Mouse (Mus musculus) ES-CJ7 (cell line): ENCODE measurements at regions not wholly inside any gene's neighbourhood (a gene's known extent, or its start where the extent isn't known, plus 50 kb on each side); places are given as distances from the start of the nearest gene placed in this dataset.

Experiments used
- DNase-seq: peaks from one replicate; pipeline ENCODE4 v3.0.0; 2011; ENCODE audit warnings: low read depth, low spot score

DNA sequence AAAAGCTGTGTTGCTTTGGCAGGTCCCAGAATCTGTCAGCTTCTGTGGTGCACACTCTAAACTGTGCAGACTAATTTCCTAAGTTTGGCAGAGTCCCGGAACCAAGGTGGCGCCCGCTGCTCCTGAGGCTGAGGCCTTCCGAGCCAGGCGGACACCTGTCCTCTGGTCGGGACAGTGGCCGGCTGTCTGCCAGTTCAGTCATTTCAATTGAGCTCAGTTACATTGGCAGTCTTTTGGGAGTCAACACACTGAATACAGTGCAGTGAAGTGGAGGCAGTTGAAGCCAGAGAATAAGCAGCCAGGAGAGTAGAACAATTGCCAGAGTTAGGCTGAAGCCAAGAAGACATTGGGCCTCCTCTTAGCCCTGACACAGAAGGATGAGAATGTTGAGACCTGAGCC is 164.2 kb downstream of the Cdh19 start:
- no peak for DNase-seq

DNA sequence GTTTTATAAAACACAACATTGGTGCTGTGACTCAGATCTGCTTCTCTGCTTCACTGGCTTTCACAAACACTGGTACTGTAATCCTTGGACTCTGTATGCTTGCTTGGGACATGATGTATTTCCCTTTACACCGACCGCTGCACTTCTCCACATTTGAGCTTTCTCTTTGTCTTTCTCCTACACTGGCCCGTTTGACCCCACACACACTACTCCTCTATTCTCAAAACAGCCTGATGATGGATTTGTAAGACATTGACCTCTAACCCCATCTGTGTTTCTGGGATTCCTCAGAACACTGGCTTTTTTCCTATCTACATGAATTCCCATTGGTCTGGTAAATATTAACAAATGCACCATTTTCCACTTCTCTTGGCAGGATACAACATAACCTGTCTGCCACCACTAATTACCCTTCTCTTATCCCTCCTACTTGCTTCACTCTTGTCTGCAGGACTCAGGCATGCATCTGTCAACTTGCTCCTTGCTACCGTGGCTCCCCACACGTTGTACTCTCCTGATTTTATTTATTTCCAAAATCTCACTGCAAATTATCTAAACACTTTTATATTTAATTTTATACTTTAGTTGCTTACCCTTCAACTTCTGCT is 178.1 kb downstream of the Cdh19 start:
- no peak for DNase-seq

DNA sequence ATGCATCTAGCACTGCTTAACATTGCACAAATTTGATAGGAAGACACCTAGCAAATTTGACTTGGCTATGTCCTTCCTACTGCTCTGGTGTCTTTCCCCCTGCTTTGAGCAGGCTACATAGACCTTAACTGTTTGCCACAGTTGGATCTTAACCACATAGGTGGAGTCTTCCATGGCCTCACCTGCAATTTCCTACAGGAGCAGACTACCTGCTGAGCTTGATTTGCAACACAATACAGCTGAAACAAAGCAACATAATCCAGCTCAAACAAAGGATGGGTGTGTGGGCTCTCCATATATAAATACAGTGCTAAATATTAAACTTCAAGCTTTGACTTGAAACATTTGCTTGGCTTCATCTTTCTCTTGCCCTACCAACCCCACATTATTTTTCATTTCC is 186.8 kb downstream of the Cdh19 start:
- DNase-seq: peak; percentile 97

DNA sequence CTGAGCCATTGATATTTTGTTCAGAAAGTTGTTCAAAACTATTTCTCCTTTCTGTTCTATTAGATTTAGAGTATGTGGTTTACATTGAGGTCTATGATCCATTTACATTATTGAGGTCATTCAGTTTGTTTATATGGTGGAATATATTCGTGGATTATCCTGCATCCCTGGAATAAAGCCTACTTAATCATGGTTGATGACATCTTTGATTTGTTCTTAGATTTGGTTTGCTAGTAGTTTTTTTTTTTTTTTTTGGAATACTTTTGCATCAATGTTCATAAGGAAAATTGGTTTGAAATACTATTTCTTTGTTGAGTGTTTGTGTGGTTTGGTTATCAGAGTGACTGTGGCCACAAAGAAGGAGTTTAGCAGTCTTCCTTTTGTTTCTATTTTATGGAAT is 202.0 kb downstream of the Cdh19 start:
- DNase-seq: no peak

DNA sequence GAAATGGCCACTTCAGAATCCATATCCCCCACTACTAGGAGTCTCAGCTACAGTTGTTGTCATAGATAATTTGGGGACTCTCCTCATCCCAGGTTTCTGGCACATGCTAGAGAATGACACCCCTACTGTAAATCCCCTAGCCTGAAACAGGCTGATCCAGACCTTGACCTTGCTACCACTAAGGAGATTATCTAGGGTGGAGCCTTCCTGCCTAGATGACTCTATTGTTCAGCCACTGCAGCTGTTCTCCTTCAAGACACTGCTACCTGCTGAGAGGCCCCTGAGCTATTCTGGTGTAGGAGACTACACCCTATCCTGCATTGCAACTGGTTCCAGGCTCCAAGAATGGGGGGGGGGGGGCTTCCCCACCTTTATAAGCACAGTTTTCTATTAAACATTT is 202.5 kb downstream of the Cdh19 start:
- DNase-seq: peak; percentile 94

DNA sequence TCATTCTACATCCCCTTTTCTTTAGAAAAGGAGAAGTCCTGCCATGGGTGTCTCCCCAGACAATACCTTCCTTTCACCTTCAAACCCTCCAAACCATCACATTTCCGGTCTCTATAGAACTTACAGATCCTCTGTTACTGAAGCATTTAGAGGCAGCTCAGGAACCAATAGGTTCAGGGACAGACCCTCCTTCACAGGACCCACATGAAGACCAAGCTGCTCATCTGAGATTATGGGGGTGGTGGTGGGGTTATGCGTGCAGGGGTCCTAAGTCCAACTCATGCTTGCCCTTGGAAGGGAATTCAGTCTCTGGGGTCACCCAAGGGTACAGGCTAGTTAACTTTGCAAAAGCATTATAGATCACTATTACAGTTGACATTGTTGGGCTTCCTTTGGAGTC is 203.3 kb downstream of the Cdh19 start:
- peak; percentile 71 for DNase-seq

DNA sequence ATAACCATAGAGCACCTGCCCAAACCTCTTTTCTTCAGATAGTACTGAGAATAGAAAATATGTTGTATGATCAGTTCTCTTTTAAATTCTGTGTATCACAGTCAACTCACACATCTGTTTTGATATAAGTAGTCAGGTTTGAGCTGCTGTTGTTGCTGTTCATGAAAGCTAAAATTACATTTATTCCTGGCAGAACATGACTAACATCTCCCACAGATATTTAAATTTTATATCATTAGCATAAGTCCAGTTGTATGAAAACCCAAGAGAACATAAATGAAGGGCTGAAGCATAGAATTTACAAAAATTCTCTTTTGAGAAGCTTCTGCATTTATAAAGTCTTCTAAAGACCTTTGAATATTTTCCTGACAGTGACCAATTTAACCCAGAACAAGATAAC is 252.5 kb downstream of the Cdh19 start:
- no peak for DNase-seq
